Mouse (Mus musculus) thymus, adult 2 months (tissue): ENCODE measurements at regions not wholly inside any gene's neighbourhood (a gene's known extent, or its start where the extent isn't known, plus 50 kb on each side); places are given as distances from the start of the nearest gene placed in this dataset.

Experiments used
- CTCF ChIP-seq: fragments of 200-500 bp; IDR thresholded peaks from 2 replicates; pipeline ENCODE4 v1.5.1; 2012; ENCODE audit warnings: mild to moderate bottlenecking, control low read depth, low read length, moderate library complexity, borderline replicate concordance; ENCODE audit not compliant: control insufficient read depth, poor library complexity, insufficient read depth; ENCODE audit errors: extremely low read depth
- POLR2A ChIP-seq: fragments of 200-500 bp; IDR thresholded peaks from 2 replicates; pipeline ENCODE4 v1.6.1; 2012; ENCODE audit warnings: mild to moderate bottlenecking, low read length, control low read depth, moderate library complexity; ENCODE audit not compliant: control insufficient read depth, poor library complexity, insufficient read depth; ENCODE audit errors: extremely low read depth

GRCm38 (mm10) chr7:136058751-136059681 is 342.9 kb upstream of the Mki67 start:
- TF ChIP-seq POLR2A (no peak), CTCF (no peak)
